Mouse (Mus musculus): ENCODE measurements around the gene Tnr.

Gene Tnr

DNA sequence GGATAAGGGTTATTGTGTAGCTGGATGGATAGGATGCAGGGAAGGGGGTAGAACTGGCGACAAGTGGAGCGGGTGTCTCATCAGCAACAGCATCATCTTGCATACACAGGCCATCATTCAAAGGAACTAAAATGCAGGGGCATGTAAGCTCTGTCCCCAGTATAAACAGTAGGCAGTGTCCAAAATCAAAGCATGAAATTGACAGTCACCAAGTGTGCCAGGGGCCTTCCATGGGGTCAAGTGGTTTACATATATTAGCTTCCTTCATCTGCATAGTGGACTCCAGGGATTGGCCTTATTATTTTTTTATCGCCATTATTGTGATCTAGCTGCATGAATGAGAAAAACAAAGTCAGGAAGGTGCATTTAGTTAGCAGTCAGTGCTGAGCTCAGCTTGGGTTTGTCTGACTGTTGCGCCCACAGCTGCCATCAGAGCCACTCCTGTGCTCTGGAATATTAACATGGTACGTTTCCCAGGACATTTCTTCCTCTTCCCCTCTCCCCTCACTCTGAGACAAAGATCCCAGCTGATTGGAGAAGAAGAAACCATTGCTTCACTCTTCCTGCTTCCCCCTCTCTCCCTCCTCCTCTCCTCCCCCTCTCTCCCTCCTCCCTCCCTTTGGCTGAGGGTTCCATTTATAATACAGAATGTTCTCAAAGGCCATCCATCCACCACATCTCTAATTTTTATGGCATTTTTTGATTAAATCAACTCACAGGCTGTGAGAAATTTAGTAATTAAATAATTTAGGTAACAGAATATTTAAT is 106.4 kb downstream of the Tnr start:
- no peak for DNase-seq (ENCODE audit: low spot score in 2 of 2)

DNA sequence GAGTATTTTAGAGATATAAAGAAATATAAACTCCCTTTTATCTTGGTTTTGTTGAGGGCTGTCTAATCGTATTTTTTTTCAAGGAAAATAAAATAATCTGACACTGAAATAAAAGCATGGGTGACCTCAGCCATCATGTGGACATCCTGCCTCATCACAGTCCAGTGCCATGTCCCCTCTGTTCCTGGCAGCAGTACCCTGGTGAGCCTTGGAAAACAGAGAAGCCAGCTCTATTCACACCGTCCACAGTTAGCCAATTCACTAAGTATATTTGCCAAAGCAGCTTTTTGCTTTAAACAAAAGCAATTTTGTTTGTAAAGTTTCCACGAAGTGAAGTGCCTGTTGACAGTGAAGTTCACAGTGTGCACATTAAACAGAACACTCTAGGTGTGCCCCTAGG is 109.0 kb downstream of the Tnr start:
- DNase-seq (ENCODE audit: low spot score in 2 of 2): no peak

DNA sequence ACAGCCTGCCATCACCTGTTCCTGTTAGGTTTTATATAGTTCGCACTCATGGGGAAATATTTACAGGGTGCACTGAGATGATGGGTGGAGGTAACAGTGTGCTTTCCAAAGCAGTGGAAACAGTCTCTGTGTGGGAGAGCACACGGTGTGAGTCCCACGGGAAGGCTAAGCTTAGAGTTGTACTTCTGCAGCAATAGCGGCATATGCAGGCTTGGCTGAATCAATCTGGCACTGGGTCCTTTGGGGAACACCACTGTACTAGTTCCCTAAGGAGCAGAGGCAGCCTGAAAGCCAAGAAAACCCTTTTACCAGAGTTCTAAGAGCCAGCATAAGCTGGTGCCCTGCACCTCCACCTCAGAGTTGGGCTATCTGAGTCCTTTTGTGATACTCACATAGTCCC is 115.8 kb downstream of the Tnr start:
- no peak for DNase-seq (ENCODE audit: low spot score in 2 of 2)

DNA sequence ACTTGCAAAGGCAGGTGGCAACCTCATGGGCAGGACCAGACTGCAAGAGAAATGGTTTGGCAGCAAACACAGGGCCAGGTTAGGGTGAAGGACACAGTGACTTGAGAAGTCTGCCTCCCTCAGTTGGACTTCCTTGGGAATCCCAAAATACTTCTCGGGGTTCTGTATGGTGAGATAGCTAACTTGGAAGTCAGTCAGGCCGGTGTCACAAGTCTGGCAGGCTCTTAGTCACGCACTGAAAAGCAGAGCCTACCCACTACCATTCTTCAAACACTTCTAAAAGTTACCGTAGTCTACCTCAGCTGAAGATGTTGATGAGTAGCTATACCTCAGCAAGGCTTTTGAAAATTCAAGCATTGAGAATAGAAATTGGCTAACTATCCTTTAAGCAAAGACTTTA is 122.2 kb downstream of the Tnr start:
- DNase-seq (ENCODE audit: low spot score in 2 of 2): no peak

DNA sequence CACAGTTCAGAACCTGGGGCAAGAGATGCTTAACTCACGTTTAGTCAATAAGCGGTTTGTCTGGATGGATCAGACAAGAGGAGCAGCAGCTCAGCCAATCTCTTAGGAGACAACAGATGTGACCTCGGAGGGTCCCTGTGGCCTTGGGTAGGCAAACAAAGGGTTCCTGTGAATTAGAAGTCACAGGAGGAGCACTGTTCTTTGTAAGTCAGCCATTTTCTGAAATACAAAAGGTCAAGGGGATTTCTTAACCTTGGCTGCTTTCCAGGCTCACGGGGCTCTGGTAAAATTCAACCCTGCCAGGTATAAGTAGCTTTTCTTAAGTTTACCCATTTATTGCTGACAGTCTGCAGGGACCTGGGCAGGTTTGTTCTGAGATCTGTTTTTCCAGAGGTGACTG is 126.9 kb downstream of the Tnr start:
- no peak for DNase-seq (ENCODE audit: low spot score in 2 of 2)

DNA sequence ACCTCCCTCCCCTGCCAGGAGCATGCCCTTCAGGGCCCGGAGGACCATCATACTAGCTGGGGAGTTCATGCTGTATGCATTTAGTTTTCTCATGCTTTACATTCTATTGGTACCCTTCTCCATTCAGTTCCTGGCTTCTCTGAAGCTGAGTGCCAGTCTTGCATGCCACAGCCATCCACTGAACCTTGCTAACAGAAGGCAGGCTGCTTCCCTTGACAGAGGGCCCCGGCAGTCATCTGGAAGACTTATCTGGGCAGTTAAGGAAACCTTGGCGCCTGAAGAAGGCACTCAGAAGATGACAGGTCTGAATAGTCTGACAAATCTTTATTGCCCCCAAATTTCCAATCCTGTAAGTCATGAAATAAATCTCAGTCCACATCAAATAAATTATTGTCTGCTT is 131.7 kb downstream of the Tnr start:
- no peak for DNase-seq (ENCODE audit: low spot score in 2 of 2)

DNA sequence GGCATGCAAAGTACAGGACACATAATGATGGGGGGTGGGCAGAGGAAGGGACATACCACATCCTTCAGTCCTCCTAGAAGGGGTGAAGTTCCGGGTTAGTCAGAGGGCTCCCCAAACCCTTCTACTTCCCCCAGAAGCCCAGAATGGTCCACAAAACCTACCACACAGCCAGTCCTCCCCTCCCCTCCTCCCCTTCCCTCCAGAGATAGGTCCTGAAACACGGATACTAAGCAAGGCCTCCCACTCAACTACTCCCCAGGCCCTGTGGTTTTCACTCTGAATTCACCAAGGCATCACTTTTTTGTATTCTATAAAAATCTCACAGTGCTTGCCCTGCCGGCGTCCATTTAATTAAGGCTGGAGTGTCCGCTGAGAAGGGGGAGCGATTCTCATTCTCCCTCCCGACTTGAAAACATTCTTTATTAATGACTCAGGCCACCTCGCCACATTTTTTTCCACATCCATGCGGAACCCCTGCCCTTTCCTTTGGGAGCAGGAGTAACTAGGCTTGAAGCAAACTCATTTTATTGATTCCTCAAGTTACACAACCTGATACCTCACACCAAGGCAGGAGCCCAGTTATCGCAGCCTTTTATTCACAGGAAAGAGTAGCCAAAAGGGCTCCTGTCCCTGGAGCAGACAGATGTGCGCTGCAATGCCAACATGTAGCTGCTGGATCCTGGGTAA is 134.4 kb downstream of the Tnr start:
- DNase-seq (ENCODE audit: low spot score in 2 of 2): no peak

DNA sequence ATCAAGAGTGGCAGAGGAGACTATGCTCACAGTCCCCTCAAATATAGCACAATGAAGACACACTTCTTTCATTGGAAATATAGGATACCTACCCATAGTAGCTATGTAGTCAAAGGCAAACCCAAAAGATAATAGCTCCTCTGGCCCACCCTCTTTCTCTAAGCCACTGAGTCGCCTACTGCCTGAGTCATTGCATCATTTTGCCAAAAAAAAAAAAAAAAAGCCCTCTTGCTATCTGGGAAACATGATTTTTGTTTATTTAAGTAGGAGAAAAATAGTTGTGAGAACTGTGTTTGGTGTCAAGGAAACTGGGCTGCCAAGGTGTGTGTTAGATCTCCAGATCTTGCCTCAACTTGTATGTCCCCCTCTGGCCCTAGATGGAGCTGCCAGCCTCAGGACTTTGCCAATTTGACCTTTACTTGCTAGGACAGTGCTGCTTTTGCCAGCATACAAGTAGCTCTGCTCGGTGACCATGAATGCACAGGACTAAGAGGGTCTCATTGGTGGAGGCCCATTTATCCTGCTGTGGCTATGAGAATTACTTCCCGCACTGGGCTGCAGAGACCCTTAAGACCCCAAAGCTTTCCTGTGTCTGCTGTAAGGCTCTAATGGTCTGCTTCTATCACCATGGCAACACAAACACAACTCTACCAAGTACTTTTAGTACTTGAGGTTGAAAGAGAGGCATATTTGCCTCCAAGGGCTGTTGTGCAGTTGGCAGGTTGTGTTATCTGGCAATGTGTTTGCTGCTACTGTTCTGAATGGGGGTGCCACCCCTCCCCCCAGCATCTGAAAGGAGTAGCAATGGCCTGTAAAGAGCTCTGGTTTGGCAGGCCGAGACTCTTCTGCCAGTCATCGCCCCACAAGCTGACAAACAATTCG is 137.3 kb downstream of the Tnr start:
- DNase-seq (ENCODE audit: low spot score in 2 of 2): no peak

DNA sequence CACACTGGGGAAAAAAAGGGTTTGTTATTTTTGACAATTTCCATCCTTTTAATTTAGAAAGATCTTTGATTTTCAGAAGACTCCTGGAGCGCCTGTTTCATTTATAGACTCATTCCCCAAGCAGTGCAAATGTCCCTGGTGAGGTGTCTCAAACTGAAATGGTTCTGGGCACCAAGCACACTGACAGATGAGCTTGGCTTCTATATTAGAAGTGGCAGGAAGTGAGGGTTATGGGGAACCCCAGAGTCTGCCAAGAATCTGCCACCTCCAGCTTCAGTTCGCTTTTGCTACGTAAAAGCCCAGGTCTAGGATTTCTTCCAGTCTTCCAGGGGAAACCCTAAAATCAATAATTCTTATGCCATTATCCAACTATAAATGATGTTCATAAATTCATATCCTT is 140.9 kb downstream of the Tnr start:
- DNase-seq (ENCODE audit: low spot score in 2 of 2): no peak

DNA sequence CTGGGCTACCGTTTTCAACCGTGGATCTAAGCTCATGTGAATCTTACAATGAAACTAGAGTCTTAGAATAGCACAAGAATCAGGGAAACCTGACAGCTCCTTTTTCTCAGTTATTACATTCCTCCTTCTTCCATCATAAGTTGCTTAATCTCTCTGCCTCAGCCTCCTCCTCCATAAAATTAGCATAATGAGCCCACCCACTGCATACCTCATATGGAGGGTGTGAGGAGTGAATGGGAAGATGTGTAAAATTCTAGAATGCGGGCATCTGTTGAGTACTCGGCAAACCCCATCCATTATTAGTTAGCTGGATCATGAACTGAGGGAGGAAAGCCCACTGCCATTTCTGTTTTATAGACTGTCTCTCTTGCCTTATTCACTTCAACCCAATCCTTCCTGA is 141.4 kb downstream of the Tnr start:
- DNase-seq (ENCODE audit: low spot score in 2 of 2): no peak

DNA sequence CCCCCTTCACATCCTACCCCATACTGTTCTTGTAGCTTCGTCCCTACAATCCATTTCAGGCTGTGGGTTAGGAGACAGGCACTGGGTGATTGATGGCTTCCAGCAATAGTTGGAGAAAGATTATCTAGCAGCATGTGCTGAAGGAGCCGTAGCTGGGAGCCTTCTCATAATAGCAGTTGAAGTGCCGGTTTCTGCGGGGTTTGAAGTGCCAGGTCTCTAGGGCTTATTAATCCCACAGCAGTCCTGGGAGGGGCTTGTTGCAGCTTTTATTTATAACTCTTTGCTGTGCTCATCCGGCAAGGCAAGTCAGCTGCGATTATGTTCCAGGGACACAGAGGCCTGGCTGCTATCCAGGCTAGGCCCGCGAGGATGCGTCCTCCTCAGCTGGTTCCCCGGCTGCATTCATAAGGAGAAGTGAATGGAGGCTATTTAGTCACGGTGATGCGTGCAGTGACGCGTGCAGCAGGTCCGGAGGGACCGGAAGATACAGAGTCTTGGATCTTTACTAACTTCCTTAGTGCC is 147.1 kb downstream of the Tnr start:
- DNase-seq (ENCODE audit: low spot score in 2 of 2): no peak

DNA sequence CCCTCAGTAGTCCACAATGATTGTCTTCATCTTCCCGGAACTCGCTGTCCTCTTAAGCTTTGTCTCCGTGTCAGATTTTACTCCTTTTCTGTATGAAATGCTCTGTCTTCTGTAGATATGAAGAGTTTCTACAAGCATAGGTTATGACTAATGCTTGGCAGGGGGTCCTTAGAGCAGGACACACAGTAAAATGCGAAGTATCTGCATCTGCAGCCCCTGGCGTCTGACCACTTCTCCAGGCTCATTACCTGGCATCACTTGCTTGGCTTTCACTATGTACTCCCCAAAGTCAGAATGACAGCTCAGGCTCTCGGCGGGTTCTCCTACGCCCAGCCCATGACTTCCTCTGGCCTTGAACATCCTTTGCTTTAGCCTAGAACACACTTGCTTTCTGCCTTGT is 147.6 kb downstream of the Tnr start:
- DNase-seq (ENCODE audit: low spot score in 2 of 2): no peak

DNA sequence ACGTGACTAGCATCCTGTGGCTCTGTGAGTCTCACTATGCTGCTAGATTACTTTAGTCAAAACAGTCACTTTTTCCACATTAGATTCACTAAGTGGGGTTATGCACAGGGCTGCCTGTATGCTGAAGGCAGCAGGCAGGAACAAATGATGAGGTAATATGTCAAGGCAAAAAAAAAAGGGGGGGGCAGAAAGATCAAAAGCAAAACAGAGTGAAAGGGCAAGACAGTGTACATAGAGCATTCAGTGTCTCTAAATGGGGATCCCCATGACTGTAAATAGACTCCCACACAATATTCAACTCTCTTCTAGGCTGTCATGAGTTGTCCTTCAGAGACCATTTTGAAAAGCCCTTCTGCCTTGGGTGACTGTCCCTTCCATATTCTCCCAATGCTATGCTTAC is 150.7 kb downstream of the Tnr start:
- DNase-seq (ENCODE audit: low spot score in 2 of 2): no peak

DNA sequence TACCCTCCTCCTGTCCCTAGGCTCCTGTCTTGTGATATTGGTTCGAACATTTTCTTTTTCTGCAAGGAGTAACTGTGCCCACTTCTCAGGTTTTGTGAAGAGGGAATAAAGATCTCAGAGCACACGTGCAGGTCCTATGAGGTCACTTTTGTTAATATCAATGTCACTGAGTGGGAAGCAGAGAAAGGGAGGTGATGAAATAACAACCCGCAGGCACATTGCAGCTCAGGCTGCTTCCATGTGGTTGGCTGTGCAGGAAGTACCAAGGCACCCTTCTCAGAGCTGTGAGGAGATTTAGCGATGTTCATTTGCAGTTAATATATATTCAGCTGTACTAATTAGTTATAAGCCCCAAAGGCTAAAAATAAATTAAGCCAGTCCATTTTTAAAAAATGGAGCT is 151.9 kb downstream of the Tnr start:
- no peak for DNase-seq (ENCODE audit: low spot score in 2 of 2)

DNA sequence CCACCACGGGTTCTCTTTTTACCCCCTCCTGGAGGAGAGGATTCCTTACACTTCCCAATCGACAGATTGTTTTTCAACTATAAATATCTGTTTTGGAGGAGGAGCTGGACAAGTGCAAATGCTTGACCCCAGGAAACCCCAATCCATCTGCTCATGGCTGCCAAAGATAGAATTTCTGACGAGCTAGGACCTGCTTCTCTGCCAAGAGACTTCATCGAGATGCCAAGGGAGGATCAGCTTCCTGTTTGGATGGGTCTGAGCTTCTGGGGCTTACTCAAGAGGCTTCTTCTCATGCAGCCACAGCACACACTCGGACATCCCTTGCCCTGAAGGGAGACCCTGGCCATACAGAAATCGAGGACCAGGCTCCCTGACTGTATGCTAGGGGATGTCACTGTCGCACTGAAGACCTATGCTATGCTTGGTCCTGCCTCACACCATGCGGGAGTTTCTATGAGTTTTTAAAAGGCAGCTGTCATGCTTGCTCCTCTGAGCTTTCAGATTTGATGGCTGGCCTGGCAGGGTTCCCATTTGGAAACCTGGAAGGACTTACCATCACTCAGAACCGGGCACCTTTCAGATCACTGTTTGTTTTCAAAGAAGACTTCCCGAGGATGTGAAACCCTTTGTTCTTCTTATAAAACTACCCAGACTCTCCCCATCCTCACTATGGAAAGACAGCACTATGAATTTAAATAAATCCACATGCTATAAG is 154.8 kb downstream of the Tnr start:
- DNase-seq (ENCODE audit: low spot score in 2 of 2): no peak

DNA sequence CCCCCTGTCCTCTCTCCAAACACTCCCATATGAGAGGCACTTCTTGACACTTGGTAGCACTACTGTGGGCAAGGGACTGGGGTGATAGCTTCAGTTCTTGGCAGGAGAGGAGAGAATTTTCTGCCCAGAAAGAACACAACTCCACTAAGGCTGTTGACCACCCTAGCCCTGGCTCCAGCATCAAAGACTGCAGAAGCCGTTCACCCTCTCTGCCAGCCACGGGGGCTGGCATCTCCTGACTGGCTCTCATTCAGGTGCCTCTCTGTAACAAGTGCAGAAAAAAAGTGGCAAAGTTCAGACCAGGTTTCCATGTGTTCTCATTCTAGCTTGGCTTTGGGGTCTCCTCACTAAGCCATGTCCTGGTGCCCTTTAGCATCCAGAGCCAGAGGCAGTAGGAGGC is 157.7 kb downstream of the Tnr start:
- no peak for DNase-seq (ENCODE audit: low spot score in 2 of 2)

DNA sequence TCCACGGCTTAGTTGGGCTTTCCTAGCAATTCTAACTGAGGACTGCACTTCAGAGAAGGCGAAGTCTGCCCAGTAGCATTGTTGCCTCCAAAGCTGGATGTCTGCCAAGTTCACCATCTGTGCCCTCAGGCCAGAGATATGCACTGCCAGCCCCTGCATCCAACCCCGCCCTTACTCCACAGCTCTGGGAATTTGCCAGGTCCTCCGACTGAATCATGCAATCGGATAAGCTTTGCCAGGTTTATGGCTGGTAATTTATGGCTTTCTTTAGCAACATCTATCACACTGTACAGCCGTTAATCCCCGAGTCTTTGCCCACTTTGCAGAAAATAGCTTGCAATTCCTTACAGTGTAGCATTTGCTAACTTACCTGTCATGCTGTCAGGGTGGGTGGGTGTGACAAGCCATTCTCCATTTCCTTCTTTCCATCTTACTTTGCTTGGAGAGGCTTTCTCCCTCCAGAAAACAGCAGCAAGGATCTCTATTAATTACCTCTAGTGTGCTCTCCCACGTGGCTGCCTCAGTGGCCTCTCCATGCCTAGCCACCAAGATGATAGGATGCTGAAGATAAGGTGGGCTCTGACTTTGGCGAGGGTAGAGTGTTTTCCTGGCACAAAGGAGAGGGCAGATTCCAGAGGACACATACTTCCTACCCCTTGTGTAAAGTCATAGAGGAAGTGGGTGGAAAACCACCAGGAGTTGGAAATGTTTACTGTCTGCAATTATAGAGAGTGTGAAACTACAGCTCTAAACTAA is 163.1 kb downstream of the Tnr start:
- peak; percentile 23 to 79 for DNase-seq (ENCODE audit: low spot score in 2 of 2)

DNA sequence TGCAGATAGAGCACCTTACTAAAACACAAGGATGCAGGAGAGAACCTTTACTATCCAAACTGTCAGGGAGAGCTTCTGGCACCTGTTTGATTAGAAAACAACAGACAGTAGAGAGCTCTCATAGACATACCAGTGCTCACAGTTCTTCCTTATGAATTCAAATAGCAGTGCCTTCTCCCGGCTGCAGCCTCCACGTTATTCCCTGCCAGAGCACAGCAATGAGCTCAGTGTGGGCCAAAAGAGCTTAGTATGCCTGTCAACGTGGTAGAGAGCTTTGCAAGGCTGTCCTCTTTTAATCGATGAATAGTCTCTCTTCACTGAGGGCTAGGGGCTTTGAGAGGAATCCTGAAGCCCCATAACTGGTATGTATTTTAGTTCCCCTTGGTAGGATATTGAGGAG is 173.1 kb downstream of the Tnr start:
- no peak for DNase-seq (ENCODE audit: low spot score in 2 of 2)

DNA sequence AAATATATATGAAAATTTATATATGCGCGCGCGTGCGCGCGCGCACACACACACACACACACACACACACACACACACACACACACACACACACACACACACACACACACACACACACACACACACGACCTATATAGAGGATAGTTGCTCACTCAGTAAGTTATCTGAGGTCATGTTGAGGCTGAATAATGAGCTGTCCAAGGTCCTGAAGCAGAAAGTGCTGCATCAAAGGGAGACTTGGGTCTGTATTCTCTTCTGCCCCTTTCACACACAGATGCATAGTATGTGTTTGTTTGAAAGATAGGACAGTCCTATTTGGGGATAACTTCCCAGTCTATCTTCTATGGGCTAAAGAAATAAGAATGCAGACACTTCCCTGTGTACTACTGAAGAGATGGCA is 178.5 kb downstream of the Tnr start:
- no peak for DNase-seq (ENCODE audit: low spot score in 2 of 2)

DNA sequence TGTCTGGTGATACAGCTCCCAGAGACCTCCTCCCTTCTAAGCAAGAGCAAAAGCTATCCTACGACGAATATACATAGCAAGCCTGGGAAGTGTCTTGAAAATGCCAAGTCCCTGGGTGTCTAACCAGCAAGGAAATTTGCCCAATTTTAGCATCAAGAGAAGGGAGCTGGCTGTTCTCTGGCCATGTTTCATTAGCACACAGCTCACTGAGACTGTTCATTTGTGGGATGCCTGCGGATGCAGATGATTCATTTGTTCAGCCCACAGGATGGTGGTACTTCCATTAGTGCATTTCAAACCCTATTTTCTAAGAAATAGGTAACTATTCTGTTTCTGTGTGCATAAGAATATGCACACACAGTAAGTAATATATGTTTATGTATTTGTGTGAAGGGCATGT is 181.4 kb downstream of the Tnr start:
- no peak for DNase-seq (ENCODE audit: low spot score in 2 of 2)

DNA sequence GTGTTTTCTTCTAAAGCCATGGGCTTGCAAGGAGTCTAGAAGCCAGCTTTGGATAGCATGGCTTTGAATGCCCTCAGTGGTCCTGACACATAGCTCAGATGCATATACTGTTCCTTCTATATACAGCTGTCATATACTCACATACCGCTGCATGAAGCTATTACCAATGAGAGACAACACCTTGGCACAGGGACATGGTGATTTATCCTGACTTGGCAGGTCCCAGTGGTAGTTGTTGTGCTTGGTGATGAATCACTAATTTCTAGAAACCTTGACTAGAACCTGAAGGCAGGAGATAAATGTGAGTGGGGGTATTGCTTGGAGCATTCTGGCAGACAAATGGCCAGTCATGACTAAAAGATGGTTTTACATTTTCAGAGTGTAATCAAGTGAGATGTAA is 192.7 kb downstream of the Tnr start:
- no peak for DNase-seq (ENCODE audit: low spot score in 2 of 2)

Measured in spleen, postnatal 10 days (tissue).